Mouse (Mus musculus): ENCODE measurements around the gene Prss45. TPM values are rescaled to one million over a fixed set of nuclear protein-coding genes. Genes with fewer than 3 reads are reported as not detected.

Gene Prss45
- polyA plus RNA-seq, 1 experiment from 2014 or later = not detected

DNA sequence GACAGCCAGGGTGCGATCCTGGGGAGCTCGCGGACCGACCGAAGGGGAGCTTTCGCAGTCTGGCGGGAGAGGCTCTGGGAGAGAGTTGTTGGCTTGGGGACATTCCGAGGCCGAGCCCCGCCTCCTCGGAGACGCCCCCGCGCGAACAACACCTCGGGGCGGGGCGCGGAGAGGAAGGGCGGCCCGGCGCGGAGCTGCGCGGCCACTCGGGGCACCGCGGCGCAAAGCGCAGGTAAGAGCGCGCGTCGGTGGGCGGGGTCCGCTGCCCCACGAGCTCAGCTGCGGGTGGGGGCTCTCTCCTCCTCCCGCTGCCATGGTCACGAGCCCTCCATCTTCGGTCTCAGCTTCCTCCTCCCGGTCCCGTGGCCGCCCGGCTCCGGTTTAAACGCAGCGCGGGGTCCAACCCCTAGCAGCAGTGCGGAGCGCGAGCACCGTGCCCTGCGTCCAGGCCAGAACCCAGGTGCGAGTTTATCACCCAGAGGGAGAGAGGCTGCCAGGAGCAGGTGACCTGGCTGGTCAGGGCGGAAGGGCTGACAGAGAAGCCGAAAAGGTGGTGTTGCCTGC lies 45.7 kb downstream of the Prss45 start, which contains the start of gene Tmie:
Tmie (minus strand) TSS at position 116 of the 564 bp plus-strand sequence.
- Histone ChIP-seq H3K4me3 (ENCODE audit: low read depth, low read length) (peak within 1 kb of the TSS; percentile 57), H3K4me1 (ENCODE audit: control insufficient read depth, insufficient read depth, low read length) (no peaks in the 10 kb centered on the region), H3K36me3 (ENCODE audit: control insufficient read depth, insufficient read depth, low read length) (no peaks in the 10 kb centered on the region), H3K9ac (replicated peaks; ENCODE audit: low read depth, low read length) (peak within 1 kb of the TSS; percentile 45; the same call in 1 of the 2 replicates), H3K27me3 (ENCODE audit: control insufficient read depth, insufficient read depth, low read length) (peaks cover 5% of the 10 kb centered on the region; the same call in 1 of the 2 replicates), H3K4me2 (replicated peaks; ENCODE audit: low read depth, low read length) (peak within 1 kb of the TSS; percentile 95), H3K9me3 (ENCODE audit: control insufficient read depth, low read depth, low read length) (no peaks in the 10 kb centered on the region), H3K27ac (ENCODE audit: low read length) (peak within 1 kb of the TSS; percentile 48; the same call in 1 of the 2 replicates)
- peak; percentile 71 for ATAC-seq (ENCODE audit: insufficient number of reproducible peaks, insufficient read depth, low FRiP score, low read depth)
- WGBS = 0% methylated on average over 48 of the region's 57 CpGs

DNA sequence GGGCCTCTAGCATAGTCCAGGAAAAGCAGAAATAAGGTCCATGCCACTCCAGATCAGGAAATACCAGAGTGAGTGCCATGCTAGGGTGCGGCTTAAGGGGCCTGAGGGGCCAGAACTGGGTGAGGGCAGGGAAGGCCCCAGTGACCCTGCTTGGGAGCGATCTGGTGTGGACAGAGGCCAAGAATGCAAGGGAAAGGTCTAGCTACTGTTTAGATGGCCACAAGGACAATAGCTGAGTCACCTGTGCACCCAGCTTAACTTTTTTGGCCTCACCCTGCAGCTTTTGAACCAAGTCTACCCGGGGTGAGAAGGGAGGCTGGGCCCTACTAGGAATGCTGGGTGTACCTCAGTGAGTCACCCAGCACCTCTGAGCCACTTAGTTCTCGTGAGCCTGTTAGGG lies 46.4 kb downstream of the Prss45 start:
- H3K9me3 ChIP-seq (ENCODE audit: control insufficient read depth, low read depth, low read length) = no peaks in the 10 kb centered on the region
- H3K36me3 ChIP-seq (ENCODE audit: control insufficient read depth, insufficient read depth, low read length) = no peaks in the 10 kb centered on the region
- H3K4me3 ChIP-seq (ENCODE audit: low read depth, low read length) = peak overlapping the region; percentile 57
- H3K27me3 ChIP-seq (ENCODE audit: control insufficient read depth, insufficient read depth, low read length) = peaks cover 5% of the 10 kb centered on the region; the same call in 1 of the 2 replicates
- peak; percentile 20; the same call in 1 of the 2 replicates for ATAC-seq (ENCODE audit: insufficient number of reproducible peaks, insufficient read depth, low FRiP score, low read depth)
- H3K9ac ChIP-seq (replicated peaks; ENCODE audit: low read depth, low read length) = no peak overlapping the region
- peak overlapping the region; percentile 95 for H3K4me2 ChIP-seq (replicated peaks; ENCODE audit: low read depth, low read length)
- peak overlapping the region; percentile 48; the same call in 1 of the 2 replicates for H3K27ac ChIP-seq (ENCODE audit: low read length)
- WGBS = 61% methylated on average over 4 of the region's 4 CpGs
- H3K4me1 ChIP-seq (ENCODE audit: control insufficient read depth, insufficient read depth, low read length) = no peaks in the 10 kb centered on the region

DNA sequence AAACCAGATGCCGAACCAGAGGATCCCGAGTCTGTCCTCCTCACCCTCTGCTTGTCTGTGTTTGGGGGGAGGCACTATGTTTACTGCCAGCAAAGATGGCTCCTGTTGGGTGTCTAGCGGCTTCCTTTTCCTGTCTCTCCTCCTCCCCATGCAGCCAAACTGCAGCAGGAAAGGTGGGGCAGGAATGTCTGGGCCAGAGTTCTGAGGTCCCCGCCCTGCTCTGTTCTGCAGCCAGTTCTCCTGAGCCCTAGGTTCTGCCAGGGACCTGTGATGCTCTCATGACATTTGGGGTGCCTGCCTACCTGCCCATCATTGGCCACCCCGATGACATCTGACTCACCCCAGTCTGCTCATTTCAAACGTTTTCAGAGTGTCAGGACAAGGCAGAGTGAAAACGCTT lies 47.6 kb downstream of the Prss45 start:
- Histone ChIP-seq H3K9me3 (ENCODE audit: control insufficient read depth, low read depth, low read length) (no peaks in the 10 kb centered on the region), H3K4me1 (ENCODE audit: control insufficient read depth, insufficient read depth, low read length) (no peaks in the 10 kb centered on the region), H3K36me3 (ENCODE audit: control insufficient read depth, insufficient read depth, low read length) (no peaks in the 10 kb centered on the region), H3K4me2 (replicated peaks; ENCODE audit: low read depth, low read length) (no peak overlapping the region), H3K27me3 (ENCODE audit: control insufficient read depth, insufficient read depth, low read length) (peaks cover 5% of the 10 kb centered on the region; the same call in 1 of the 2 replicates), H3K4me3 (ENCODE audit: low read depth, low read length) (no peak overlapping the region), H3K27ac (ENCODE audit: low read length) (no peak overlapping the region), H3K9ac (replicated peaks; ENCODE audit: low read depth, low read length) (no peak overlapping the region)
- no peak for ATAC-seq (ENCODE audit: insufficient number of reproducible peaks, insufficient read depth, low FRiP score, low read depth)
- WGBS = 70% methylated on average over 7 of the region's 7 CpGs

DNA sequence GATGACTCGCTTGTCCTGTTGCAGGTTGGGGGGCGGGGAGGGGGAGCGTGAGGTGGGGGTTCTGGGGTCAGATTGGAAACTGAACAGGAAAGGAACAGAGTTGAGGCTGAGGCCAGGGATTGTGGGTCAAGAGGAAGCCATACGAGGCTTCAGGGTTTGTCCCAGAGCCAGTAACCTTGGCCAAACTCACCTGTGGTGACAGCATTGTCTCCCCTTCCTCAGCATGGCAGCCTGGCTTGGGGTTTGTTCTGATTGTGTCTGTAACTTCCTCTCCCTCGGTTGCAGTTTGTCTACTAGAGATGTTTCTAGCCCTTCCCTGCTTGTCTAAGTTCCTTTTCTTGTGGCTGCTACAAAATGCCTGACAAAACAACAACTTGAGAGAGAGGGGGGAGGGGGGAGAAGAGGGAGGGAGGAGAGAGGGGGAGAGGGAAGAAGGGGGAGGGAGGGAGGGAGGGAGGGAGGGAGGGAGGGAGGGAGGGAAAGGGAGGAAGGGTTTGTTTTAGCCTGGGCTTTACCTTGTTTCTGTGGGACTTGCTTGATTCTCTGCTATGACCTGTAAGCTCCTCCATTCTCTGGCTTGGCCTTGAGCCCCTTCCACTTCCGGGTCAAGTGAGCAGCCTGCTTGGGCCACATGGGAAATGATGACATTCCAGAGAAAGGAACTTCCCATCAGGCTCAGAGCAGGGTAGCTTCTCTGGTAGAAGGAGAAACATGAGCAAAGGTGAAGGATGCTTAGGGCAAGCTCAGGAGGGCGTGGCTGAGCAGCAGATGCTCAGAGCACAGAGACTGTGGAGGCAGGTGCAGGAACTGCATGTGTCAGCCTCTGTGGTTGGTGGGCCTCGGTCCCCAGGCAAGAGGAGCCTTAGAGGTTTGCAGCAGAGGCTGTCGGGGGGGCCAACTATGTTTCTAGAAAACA lies 53.3 kb downstream of the Prss45 start:
- no peaks in the 10 kb centered on the region for H3K9me3 ChIP-seq (ENCODE audit: control insufficient read depth, low read depth, low read length)
- no peak for ATAC-seq (ENCODE audit: insufficient number of reproducible peaks, insufficient read depth, low FRiP score, low read depth)
- 59% methylated on average over 9 of the region's 9 CpGs for WGBS

DNA sequence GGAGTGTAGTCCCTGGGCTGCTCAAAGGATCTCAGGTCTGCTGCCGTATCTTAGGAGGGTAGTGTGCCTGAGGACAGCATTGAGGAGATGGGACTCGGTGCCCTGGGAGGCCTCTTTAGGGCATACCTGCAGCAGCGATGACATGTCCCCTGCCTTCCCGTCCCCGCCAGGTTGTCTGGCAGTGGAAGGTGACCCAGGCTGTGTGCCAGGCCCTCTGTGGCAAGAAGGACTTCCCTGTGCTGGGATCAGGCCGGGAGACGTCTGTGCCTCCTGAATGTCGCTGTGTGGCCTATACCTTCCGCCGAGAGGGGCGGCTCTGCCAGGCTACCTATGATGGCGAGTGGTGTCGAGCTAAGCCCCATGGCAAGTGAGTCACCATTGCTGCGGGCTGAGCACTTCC lies 54.5 kb downstream of the Prss45 start:
- Histone ChIP-seq H3K36me3 (ENCODE audit: control insufficient read depth, insufficient read depth, low read length) (no peaks in the 10 kb centered on the region), H3K4me3 (ENCODE audit: low read depth, low read length) (no peak overlapping the region), H3K4me2 (replicated peaks; ENCODE audit: low read depth, low read length) (no peak overlapping the region), H3K4me1 (ENCODE audit: control insufficient read depth, insufficient read depth, low read length) (no peaks in the 10 kb centered on the region), H3K9me3 (ENCODE audit: control insufficient read depth, low read depth, low read length) (no peaks in the 10 kb centered on the region), H3K9ac (replicated peaks; ENCODE audit: low read depth, low read length) (no peak overlapping the region), H3K27ac (ENCODE audit: low read length) (no peak overlapping the region), H3K27me3 (ENCODE audit: control insufficient read depth, insufficient read depth, low read length) (no peaks in the 10 kb centered on the region)
- WGBS = 88% methylated on average over 14 of the region's 14 CpGs
- no peak for ATAC-seq (ENCODE audit: insufficient number of reproducible peaks, insufficient read depth, low FRiP score, low read depth)

More for the DNA sequence above, 53.3 kb downstream of the Prss45 start:
- no peak overlapping the region for H3K27ac ChIP-seq (ENCODE audit: low read length)
- no peak overlapping the region for H3K4me2 ChIP-seq (replicated peaks; ENCODE audit: low read depth, low read length)
- H3K27me3 ChIP-seq (ENCODE audit: control insufficient read depth, insufficient read depth, low read length) = no peaks in the 10 kb centered on the region
- no peak overlapping the region for H3K9ac ChIP-seq (replicated peaks; ENCODE audit: low read depth, low read length)
- no peaks in the 10 kb centered on the region for H3K36me3 ChIP-seq (ENCODE audit: control insufficient read depth, insufficient read depth, low read length)
- H3K4me3 ChIP-seq (ENCODE audit: low read depth, low read length) = no peak overlapping the region
- no peaks in the 10 kb centered on the region for H3K4me1 ChIP-seq (ENCODE audit: control insufficient read depth, insufficient read depth, low read length)

DNA sequence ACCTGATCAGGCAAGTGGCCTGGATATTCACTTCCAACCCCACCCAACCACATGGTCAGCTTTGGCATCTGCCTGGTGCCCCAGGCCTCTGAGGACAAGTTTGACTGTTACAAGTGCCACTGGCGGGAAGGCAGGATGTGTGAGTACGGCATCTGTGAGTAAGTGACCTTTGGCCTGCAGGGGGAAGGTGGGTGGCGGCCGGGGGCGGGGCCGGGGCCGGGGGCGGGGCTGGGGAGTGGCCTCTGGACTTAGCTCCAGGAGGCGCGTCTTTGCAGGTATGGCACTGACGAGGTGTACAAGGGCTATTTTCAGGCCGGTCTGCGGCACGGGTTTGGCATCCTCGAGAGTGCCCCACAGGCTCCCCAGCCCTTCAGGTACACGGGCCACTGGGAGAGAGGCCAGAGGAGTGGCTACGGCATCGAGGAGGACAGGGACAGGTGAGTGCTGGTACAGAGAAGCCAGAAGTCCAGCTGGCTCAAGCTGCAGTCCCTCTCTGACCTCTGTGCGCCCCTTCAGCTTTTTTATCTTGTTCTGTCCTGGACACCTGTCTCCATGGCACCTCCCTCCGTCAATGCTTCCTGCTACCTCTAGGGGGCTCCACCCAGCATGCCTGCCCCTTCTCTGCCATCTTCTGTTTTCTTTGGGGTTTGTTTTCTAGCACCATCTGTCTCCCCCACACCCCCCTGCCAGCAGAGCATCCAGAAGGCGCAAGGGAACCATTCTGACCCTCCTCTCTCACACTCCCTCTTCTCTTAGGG lies 55.8 kb downstream of the Prss45 start:
- WGBS = 15% methylated on average over 21 of the region's 21 CpGs
- H3K9ac ChIP-seq (replicated peaks; ENCODE audit: low read depth, low read length) = no peak overlapping the region

More for the DNA sequence above, 55.8 kb downstream of the Prss45 start:
- Histone ChIP-seq H3K9me3 (ENCODE audit: control insufficient read depth, low read depth, low read length) (no peaks in the 10 kb centered on the region), H3K4me3 (ENCODE audit: low read depth, low read length) (no peak overlapping the region), H3K4me2 (replicated peaks; ENCODE audit: low read depth, low read length) (no peak overlapping the region), H3K4me1 (ENCODE audit: control insufficient read depth, insufficient read depth, low read length) (no peaks in the 10 kb centered on the region), H3K27me3 (ENCODE audit: control insufficient read depth, insufficient read depth, low read length) (no peaks in the 10 kb centered on the region), H3K36me3 (ENCODE audit: control insufficient read depth, insufficient read depth, low read length) (no peaks in the 10 kb centered on the region), H3K27ac (ENCODE audit: low read length) (no peak overlapping the region)
- ATAC-seq (ENCODE audit: insufficient number of reproducible peaks, insufficient read depth, low FRiP score, low read depth) = peak; percentile 30; the same call in 1 of the 2 replicates

Other genes with a start within 250 kb of the Prss45 start
- 17.6 and 19.4 TPM in 2 replicates for gene Nradd, start 210.1 kb upstream of the Prss45 start, polyA plus RNA-seq (2014; fragmentation: Nextera tagmentation; extraction: Ambion mirVana)
- 4.3 and 4.5 TPM in 2 replicates for gene Nbeal2, start 180.4 kb upstream of the Prss45 start, polyA plus RNA-seq (2014; fragmentation: Nextera tagmentation; extraction: Ambion mirVana)
- 138 TPM in 2 replicates for gene Ccdc12, start 178.1 kb upstream of the Prss45 start, polyA plus RNA-seq (2014; fragmentation: Nextera tagmentation; extraction: Ambion mirVana)
- gene Myl3, start 92.7 kb upstream of the Prss45 start, polyA plus RNA-seq (2014; fragmentation: Nextera tagmentation; extraction: Ambion mirVana) = 0.72 and 1.0 TPM in 2 replicates
- 19.0 and 19.8 TPM in 2 replicates for gene Pth1r, start 87.4 kb upstream of the Prss45 start, polyA plus RNA-seq (2014; fragmentation: Nextera tagmentation; extraction: Ambion mirVana)
- gene Prss42, start 36.4 kb upstream of the Prss45 start, polyA plus RNA-seq (2014; fragmentation: Nextera tagmentation; extraction: Ambion mirVana) = 0.16 TPM in 1 of 2 replicates, not detected in the other
- gene Prss44, start 20.6 kb upstream of the Prss45 start, polyA plus RNA-seq (2014; fragmentation: Nextera tagmentation; extraction: Ambion mirVana) = not detected in 2 replicates
- not detected in 2 replicates for gene Prss43, start 7.9 kb upstream of the Prss45 start, polyA plus RNA-seq (2014; fragmentation: Nextera tagmentation; extraction: Ambion mirVana)
- gene Prss46, start 9.9 kb downstream of the Prss45 start, polyA plus RNA-seq (2014; fragmentation: Nextera tagmentation; extraction: Ambion mirVana) = not detected in 2 replicates
- gene Prss50, start 23.4 kb downstream of the Prss45 start, polyA plus RNA-seq (2014; fragmentation: Nextera tagmentation; extraction: Ambion mirVana) = 0.55 TPM in 1 of 2 replicates, not detected in the other
- 4.9 and 5.8 TPM in 2 replicates for gene Als2cl, start 45.3 kb downstream of the Prss45 start, polyA plus RNA-seq (2014; fragmentation: Nextera tagmentation; extraction: Ambion mirVana)
- 0.38 and 0.67 TPM in 2 replicates for gene Tmie, start 45.5 kb downstream of the Prss45 start, polyA plus RNA-seq (2014; fragmentation: Nextera tagmentation; extraction: Ambion mirVana)
- gene Fam240a, start 82.3 kb downstream of the Prss45 start, polyA plus RNA-seq (2014; fragmentation: Nextera tagmentation; extraction: Ambion mirVana) = not detected in 2 replicates
- gene Tdgf1, start 111.6 kb downstream of the Prss45 start, polyA plus RNA-seq (2014; fragmentation: Nextera tagmentation; extraction: Ambion mirVana) = not detected in 2 replicates
- gene Lrrc2, start 117.0 kb downstream of the Prss45 start, polyA plus RNA-seq (2014; fragmentation: Nextera tagmentation; extraction: Ambion mirVana) = not detected in 2 replicates
- 0.38 TPM in 1 of 2 replicates, not detected in the other for gene Rtp3, start 156.0 kb downstream of the Prss45 start, polyA plus RNA-seq (2014; fragmentation: Nextera tagmentation; extraction: Ambion mirVana)
- 2.2 and 3.1 TPM in 2 replicates for gene Ltf, start 184.7 kb downstream of the Prss45 start, polyA plus RNA-seq (2014; fragmentation: Nextera tagmentation; extraction: Ambion mirVana)
- gene Ccrl2, start 222.9 kb downstream of the Prss45 start, polyA plus RNA-seq (2014; fragmentation: Nextera tagmentation; extraction: Ambion mirVana) = 1.0 and 2.2 TPM in 2 replicates

All from stomach, embryonic 14.5 days (tissue).